Mouse (Mus musculus): ENCODE measurements around the gene Vamp5. TPM values are rescaled to one million over a fixed set of nuclear protein-coding genes. Genes with fewer than 3 reads are reported as not detected.
A peak's percentile ranks its signal among the peaks of the same experiment; 100 is the strongest.

Gene Vamp5
- polyA plus RNA-seq, 3 experiments from 2014 or later = 67.7 to 70.9 (median 69.7) TPM

- peak; percentile 16 for ATAC-seq
These were observed 9.2 kb upstream of the Vamp5 start for GRCm38 (mm10) chr6:72389471-72389940.

DNA sequence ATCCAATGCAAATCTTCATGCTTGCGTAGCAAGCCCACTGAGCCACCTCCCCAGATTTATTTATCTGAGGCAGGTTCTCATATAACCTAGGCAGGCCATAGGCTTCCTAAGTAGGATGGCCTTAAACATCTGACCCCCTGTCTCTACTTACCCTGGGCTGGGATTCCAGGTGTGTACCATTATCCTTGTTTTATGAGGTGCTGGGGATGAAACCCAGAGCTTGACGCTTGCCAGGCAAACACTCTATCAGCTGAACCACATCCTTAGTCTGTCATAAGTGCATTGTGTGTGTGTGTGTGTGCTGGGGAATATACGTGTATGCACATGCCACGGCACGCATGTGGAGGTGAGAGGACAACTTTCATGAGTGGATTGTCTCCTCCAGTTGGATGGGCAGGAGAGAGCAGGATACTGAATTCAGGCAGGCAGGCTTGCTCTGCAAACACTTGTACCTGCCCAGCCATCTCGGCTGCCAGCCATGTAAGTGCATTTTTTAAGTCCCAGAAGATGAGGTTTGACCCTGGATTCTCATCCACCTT is 8.6 kb upstream of the Vamp5 start:
- peak; percentile 37 for ATAC-seq

- ATAC-seq = no peak
These were observed 8.0 kb upstream of the Vamp5 start for GRCm38 (mm10) chr6:72388266-72388665.

GRCm38 (mm10) chr6:72387816-72388215 is 7.5 kb upstream of the Vamp5 start:
- no peak for ATAC-seq

- no peak for ATAC-seq
These were observed 6.3 kb upstream of the Vamp5 start for GRCm38 (mm10) chr6:72386561-72386960.

DNA sequence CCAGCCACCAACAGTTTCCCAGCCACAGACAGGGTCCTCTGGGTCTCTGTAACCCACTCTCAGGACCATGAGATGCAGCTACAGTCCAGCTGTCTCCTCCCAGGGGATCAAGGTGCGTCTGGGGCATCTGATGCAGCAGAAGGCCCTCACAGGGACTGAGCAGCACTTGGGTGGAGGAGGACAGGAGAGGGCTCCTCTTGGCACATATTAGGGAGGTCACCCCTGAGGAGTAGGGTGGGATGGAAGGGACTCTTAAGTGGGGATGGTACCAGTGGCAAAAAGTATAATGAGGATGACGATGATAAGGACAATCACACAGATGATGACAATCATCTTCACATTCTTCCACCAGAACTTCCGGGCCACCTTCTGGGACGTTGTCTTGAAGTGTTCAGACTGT is 5.0 kb upstream of the Vamp5 start:
- no peak for ATAC-seq

DNA sequence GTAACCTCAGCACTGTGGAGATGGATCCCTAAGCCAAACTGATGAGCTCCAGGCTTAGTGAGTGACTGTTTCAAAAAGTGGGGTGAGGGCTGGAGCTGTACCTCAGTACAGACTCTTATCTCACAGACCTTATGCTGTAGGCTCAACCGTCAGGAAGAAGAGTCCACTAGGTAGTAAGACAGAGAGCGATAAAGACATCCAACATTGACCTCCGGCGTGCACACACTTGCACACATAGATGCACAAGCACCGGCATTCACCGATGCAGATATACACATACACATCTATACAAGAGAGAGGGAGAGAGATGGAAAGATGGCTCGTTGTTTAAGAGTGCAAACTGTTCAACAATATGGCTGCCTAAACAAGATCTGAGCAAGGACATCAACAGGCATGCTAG is 3.7 kb upstream of the Vamp5 start:
- no peak for ATAC-seq

GRCm38 (mm10) chr6:72383142-72383820 is 3.0 kb upstream of the Vamp5 start:
- ATAC-seq = no peak

DNA sequence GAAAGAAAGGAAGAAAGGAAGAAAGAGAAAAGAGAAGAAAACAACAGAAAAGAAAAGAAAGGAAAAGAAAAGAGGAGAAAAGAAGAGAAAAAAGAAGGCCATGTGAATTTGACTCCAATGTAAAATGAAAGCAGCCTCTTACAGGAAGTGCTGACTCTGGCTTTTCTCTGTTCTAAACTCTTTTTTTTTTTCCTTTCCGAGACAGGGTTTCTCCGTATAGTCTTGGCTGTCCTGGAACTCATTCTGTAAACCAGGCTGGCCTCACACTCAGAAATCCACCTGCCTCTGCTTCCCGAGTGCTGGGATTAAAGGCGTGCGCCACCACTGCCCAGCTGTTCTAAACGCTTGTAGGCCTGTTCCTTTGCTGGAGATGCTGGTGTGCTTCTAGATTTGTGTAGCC is 2.2 kb upstream of the Vamp5 start:
- peak; percentile 52 for ATAC-seq

- no peak for ATAC-seq
These were observed 714 bp downstream of the Vamp5 start for GRCm38 (mm10) chr6:72379377-72380130.

GRCm38 (mm10) chr6:72378510-72379234 is 1.6 kb downstream of the Vamp5 start:
- ATAC-seq = no peak

- ATAC-seq = peak; percentile 47
These were observed 5.3 kb downstream of the Vamp5 start for GRCm38 (mm10) chr6:72374820-72375563.

GRCm38 (mm10) chr6:72374206-72374605 is 6.1 kb downstream of the Vamp5 start:
- ATAC-seq = no peak

DNA sequence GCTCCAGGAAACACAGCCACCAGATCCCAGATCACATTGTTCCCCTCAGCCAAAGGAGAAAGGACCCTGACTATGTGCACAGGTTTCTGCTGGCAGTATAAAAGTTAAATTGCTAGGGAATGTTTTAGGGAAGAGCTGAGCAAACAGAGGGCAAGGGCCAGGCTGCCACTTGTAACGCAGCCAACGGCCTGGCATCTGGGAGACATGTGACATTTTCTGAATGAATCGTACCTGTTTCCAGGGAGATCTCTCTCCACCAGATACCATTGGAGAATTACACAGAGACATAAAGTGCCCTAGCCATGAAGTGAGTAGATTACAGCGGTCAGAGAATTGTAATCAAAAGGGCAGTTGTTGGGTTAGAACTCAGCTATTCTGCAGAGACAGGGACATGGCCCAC is 7.1 kb downstream of the Vamp5 start:
- no peak for ATAC-seq

- no peak for ATAC-seq
These were observed 8.7 kb downstream of the Vamp5 start for GRCm38 (mm10) chr6:72371571-72371970.

DNA sequence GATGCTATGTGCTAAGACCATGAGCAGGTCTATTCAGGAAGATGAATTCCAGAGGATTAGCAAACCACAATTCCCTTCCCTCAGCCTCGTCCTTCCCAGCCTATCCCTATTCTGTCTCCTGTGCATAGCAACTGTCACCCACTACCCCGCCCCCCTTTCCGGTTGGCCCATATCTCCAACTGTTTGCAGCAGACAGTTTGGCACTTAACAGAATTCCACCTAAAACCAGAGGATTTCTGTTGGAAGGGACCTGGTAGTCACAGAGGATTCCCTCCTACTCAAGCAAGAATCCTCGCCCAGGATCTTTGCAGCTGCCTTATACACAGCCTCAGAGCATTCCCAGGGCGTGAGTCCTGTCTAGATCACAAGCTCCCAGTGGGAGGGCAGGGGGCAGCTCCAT is 9.1 kb downstream of the Vamp5 start:
- no peak for ATAC-seq

DNA sequence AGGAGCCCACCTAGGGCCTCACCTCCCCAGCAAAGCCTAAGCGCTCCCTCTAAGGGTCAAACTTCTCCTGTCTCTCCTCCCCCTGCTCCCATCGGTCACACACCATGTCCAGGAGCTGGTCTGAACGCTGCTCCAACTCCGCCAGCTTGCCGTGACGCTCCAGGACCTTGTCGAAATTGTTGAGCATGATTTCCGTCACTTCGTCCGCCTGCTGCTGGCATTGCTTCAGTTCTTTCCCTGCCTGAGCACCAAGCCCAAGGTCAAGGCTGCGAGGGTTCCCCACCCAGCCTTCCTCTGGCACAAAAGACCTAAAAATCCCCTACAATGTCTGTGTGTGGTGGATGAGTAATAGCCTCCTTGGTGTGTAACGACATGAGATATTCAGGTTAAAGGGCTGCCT is 10.2 kb downstream of the Vamp5 start:
- ATAC-seq = no peak

DNA sequence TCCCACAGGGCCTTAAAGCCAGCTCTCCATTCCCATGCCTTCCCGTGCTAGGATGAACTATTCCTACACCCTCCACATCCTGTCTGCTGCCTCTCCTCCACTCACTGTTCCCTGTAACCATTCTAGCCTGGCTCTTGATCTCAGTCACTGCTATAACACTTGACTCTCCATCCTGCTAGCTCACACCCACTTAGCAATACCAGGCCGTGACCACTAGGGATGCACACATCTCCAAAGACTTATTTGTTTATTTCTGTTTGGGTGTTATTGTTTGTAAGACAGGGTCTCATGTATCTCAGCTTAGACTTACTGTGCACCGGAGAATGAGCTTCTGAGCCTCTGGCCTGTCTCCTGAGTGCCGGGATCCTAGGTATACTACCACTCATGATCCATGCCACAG is 10.7 kb downstream of the Vamp5 start:
- ATAC-seq = peak; percentile 57

GRCm38 (mm10) chr6:72367460-72367974 is 12.8 kb downstream of the Vamp5 start:
- ATAC-seq = no peak

DNA sequence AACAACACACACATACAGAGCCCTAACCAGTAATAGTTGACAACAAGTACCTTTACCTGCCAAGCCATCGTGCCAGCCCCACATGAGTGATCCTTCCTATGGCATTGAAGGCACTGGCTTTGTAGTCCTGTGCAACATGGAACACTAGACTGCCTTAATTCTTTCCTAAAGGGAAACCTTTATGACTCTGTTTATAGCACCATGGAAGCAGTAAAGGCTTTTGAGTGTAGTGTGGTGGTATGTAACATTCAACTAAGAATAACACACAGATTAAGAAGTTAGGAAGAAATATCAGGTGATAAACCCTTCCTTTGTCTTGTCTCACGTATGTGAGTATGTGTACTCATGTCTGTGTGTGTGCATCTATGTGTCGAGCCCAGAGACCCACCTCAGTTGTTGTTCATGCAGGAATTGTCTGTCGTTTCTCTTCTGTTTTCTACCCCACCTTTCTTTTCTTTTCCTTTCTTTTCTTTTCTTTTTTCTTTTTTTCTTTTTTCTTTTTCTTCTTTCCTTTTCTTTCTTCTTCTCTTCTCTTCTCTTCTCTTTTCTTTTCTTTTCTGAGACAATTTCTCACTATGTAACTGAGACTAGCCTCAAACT is 13.3 kb downstream of the Vamp5 start, which contains the start of gene Rnf181:
Rnf181 (minus strand) TSS at position 113 of the 600 bp plus-strand sequence.
- ATAC-seq = no peak

DNA sequence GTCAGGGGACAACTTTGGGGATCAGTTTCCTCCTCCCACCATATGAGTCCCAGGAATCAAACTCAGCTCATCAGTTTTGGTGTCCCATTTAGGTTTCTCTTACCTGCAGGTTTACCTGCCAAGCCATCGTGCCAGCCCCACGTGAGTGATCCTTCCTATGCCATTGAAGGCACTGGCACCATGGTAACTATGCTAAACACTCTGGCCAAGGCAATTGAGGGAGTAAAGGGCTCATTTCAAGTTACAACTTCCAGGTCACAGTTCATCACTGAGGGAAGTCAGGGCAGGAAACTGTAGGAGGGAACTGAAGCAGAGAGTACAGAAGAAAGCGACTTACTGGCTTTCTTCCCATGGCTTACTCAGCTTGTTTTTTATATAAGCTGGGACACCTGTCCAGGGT is 14.0 kb downstream of the Vamp5 start:
- no peak for ATAC-seq

GRCm38 (mm10) chr6:72364985-72365384 is 15.3 kb downstream of the Vamp5 start:
- ATAC-seq = no peak

Measured in inflammation-experienced regulatory T-cells, adult 6 months (primary cell).